Mouse (Mus musculus): ENCODE measurements around the gene Dnajc10. TPM values are rescaled to one million over a fixed set of nuclear protein-coding genes. Genes with fewer than 3 reads are reported as not detected.

Gene Dnajc10
- polyA plus RNA-seq, 1 experiment from 2014 or later = 42.6 TPM

DNA sequence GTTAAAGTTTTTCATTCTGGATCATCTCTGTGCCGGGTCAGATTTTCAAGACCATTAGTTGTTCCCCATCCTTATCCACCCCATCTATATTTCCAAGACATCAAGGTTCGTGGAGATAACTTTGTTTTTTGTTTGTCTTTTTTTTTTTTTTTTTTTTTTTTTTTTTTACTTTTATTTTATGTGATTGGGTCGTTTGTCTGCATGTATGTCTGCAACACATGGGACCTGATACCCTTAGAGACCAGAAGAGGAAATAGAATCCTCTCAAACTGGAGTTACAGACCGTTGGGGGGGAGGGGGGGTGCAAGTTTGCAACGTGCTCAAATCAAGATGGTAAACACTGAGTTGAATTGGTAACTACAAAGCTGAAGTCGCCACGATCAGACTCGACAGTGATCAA is 23.1 kb upstream of the Dnajc10 start, which contains the start of gene Prdx6b:
Gene Prdx6b (plus strand): TSS at position 301 of the 400 bp plus-strand sequence.
- no peak within 1 kb of the TSS for H3K27ac ChIP-seq (ENCODE audit: low read depth, low read length)
- H3K36me3 ChIP-seq (ENCODE audit: control insufficient read depth, insufficient read depth, low read length) = no peaks in the 10 kb centered on the region
- H3K4me1 ChIP-seq (replicated peaks; ENCODE audit: control insufficient read depth, insufficient read depth, low read length) = no peaks in the 10 kb centered on the region
- no peak within 1 kb of the TSS for H3K9ac ChIP-seq (ENCODE audit: low read depth, low read length)
- DNase-seq (ENCODE audit: low spot score) = no peak
- H3K4me3 ChIP-seq (ENCODE audit: low read depth, low read length) = no peak within 1 kb of the TSS
- H3K27me3 ChIP-seq (replicated peaks; ENCODE audit: control insufficient read depth, insufficient read depth, low read length) = no peaks in the 10 kb centered on the region
- WGBS = 80% methylated on average over 8 of the region's 8 CpGs
- no peak within 1 kb of the TSS for H3K4me2 ChIP-seq
- no peaks in the 10 kb centered on the region for H3K9me3 ChIP-seq (ENCODE audit: control insufficient read depth, low read length)
- ATAC-seq (replicated peaks; ENCODE audit: low FRiP score) = no peak

DNA sequence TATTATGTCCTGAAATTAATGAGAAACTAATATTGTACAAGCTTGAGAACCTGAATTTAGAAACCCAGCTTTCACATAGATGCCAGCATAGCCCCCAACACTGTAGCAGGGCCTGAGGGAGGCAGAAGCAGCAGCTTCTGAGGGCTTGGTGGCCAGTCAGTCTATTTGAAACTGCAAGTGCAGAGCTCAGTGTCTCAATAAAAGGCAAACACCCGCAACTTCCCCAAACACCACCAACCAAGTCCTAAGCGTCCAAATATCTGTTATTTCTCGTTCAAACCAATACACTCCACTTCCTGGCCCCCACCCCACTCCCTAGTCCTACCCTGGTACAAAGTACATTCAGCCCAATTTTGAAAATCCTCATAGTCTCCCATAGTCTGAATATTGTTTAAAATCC is 16.9 kb upstream of the Dnajc10 start:
- WGBS = 56% methylated on average over 3 of the region's 3 CpGs
- Histone ChIP-seq H3K27me3 (replicated peaks; ENCODE audit: control insufficient read depth, insufficient read depth, low read length) (no peaks in the 10 kb centered on the region), H3K4me3 (ENCODE audit: low read depth, low read length) (no peak overlapping the region), H3K36me3 (ENCODE audit: control insufficient read depth, insufficient read depth, low read length) (no peaks in the 10 kb centered on the region), H3K9me3 (ENCODE audit: control insufficient read depth, low read length) (no peaks in the 10 kb centered on the region), H3K27ac (ENCODE audit: low read depth, low read length) (no peak overlapping the region), H3K4me1 (replicated peaks; ENCODE audit: control insufficient read depth, insufficient read depth, low read length) (no peaks in the 10 kb centered on the region), H3K9ac (ENCODE audit: low read depth, low read length) (no peak overlapping the region), H3K4me2 (no peak overlapping the region)
- no peak for ATAC-seq (replicated peaks; ENCODE audit: low FRiP score)
- no peak for DNase-seq (ENCODE audit: low spot score)

DNA sequence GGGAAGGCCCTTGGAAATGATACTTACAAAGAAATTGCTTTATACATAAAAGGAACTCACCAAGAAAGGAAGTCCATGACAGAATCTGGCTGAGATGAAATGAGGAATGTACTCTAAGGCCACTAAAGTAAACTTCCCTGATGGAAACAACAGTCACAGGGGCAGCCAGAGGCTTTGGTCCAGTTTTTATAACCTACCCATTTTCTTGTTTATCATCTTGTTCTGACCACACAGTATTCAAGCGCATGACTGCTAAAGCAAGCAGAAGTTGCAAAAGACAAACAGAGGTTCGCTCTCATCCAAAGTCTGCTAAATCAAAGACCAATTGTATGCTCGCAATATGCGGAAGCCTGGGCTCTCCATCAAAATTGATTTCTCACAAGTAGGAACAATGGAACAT is 14.5 kb upstream of the Dnajc10 start:
- Histone ChIP-seq H3K4me1 (replicated peaks; ENCODE audit: control insufficient read depth, insufficient read depth, low read length) (no peaks in the 10 kb centered on the region), H3K9me3 (ENCODE audit: control insufficient read depth, low read length) (no peaks in the 10 kb centered on the region), H3K4me3 (ENCODE audit: low read depth, low read length) (no peak overlapping the region), H3K36me3 (ENCODE audit: control insufficient read depth, insufficient read depth, low read length) (no peaks in the 10 kb centered on the region), H3K27me3 (replicated peaks; ENCODE audit: control insufficient read depth, insufficient read depth, low read length) (no peaks in the 10 kb centered on the region), H3K9ac (ENCODE audit: low read depth, low read length) (no peak overlapping the region), H3K4me2 (no peak overlapping the region), H3K27ac (ENCODE audit: low read depth, low read length) (no peak overlapping the region)
- no peak for ATAC-seq (replicated peaks; ENCODE audit: low FRiP score)
- no peak for DNase-seq (ENCODE audit: low spot score)
- 81% methylated on average over 4 of the region's 4 CpGs for WGBS

DNA sequence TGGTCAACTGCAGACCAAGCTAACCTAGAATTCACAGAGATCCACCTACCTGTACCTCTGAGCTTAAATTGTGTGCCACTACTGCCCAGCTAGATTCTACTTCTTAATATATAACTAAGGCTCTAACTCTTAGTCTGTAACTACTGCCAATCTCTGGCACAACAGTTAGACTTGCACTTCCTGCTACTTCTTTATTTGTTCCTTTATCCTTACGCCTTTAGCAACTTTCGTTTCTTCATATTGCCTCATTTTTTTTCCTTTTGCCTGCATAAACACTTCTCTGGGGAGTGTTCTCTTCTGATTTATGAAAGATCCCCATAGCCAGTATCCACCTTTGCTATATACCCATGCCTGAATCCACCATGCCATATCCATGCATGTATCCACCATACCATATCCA is 11.3 kb upstream of the Dnajc10 start:
- Histone ChIP-seq H3K27me3 (replicated peaks; ENCODE audit: control insufficient read depth, insufficient read depth, low read length) (no peaks in the 10 kb centered on the region), H3K9me3 (ENCODE audit: control insufficient read depth, low read length) (no peaks in the 10 kb centered on the region), H3K9ac (ENCODE audit: low read depth, low read length) (no peak overlapping the region), H3K4me2 (no peak overlapping the region), H3K27ac (ENCODE audit: low read depth, low read length) (no peak overlapping the region), H3K4me1 (replicated peaks; ENCODE audit: control insufficient read depth, insufficient read depth, low read length) (no peaks in the 10 kb centered on the region), H3K36me3 (ENCODE audit: control insufficient read depth, insufficient read depth, low read length) (no peaks in the 10 kb centered on the region), H3K4me3 (ENCODE audit: low read depth, low read length) (no peak overlapping the region)
- DNase-seq (ENCODE audit: low spot score) (no peak), ATAC-seq (replicated peaks; ENCODE audit: low FRiP score) (no peak)
- 90% methylated on average over 2 of the region's 2 CpGs for WGBS

DNA sequence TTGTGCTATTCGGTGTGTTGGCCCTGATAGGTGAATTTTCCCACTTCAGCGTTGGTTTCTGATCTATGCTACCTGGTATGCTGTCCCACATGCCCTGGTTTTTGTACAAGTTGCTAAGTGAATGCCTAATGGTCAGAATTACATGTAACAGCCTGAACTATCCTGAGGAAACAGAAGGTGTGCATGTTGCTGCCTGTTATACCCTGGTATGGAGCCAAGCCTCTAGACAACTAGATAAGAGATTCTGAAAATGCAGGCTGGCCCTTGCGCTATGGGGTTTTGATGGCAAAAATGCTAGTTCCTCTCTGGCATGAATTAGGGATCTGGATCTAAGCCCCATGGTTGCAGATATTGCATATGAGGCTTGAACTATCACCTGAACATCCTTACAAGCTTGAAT is 7.6 kb upstream of the Dnajc10 start:
- H3K27ac ChIP-seq (ENCODE audit: low read depth, low read length) = no peak overlapping the region
- no peaks in the 10 kb centered on the region for H3K27me3 ChIP-seq (replicated peaks; ENCODE audit: control insufficient read depth, insufficient read depth, low read length)
- H3K9ac ChIP-seq (ENCODE audit: low read depth, low read length) = no peak overlapping the region
- no peaks in the 10 kb centered on the region for H3K36me3 ChIP-seq (ENCODE audit: control insufficient read depth, insufficient read depth, low read length)
- H3K4me1 ChIP-seq (replicated peaks; ENCODE audit: control insufficient read depth, insufficient read depth, low read length) = no peaks in the 10 kb centered on the region
- H3K9me3 ChIP-seq (ENCODE audit: control insufficient read depth, low read length) = no peaks in the 10 kb centered on the region
- H3K4me2 ChIP-seq = no peak overlapping the region
- H3K4me3 ChIP-seq (ENCODE audit: low read depth, low read length) = no peak overlapping the region
- 83% methylated on average over 3 of the region's 3 CpGs for WGBS
- DNase-seq (ENCODE audit: low spot score) (no peak), ATAC-seq (replicated peaks; ENCODE audit: low FRiP score) (no peak)

DNA sequence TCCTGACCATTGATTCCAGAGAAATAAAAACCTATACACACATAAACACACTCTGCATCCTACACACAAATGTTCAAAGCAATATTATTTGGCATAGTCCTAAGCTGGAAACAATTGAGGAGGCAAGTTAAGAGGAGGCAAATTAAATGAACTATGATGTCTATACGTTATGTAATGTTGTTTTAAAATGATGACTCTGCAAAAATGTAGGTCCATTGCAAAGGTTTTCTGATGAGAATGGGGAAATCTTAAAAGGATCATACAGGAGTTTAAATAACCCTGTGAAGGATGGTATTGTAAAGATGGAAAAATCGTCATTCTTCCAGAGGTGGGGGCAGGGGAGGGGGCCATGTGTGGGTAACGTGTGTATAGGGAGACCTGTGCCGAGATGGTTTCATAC is 5.5 kb upstream of the Dnajc10 start:
- H3K9ac ChIP-seq (ENCODE audit: low read depth, low read length) = no peak overlapping the region
- WGBS = 77% methylated on average over 4 of the region's 4 CpGs

DNA sequence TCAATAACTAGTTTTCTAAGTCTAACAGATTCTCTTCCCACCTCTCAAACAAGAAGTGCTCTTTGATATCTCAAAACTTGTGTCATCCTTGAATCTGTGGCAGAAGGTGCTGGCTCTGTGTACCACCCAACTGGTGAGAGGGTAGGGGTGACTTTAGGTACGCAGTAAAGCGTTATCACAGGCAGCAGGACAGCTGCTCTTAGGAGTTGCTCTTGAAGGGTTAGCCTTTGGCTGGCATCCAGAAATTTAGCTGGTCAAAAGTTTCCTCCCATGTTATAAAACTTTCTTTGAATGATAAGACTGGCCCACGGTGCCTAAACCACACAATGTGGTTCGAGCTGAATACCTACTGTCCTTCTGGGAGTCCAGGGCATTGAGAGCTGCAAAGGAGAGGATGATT is 4.5 kb upstream of the Dnajc10 start:
- H3K4me3 ChIP-seq (ENCODE audit: low read depth, low read length) = no peak overlapping the region
- no peak overlapping the region for H3K27ac ChIP-seq (ENCODE audit: low read depth, low read length)
- H3K4me2 ChIP-seq = no peak overlapping the region
- no peaks in the 10 kb centered on the region for H3K4me1 ChIP-seq (replicated peaks; ENCODE audit: control insufficient read depth, insufficient read depth, low read length)
- 61% methylated on average over 4 of the region's 4 CpGs for WGBS
- no peak overlapping the region for H3K9ac ChIP-seq (ENCODE audit: low read depth, low read length)
- no peaks in the 10 kb centered on the region for H3K27me3 ChIP-seq (replicated peaks; ENCODE audit: control insufficient read depth, insufficient read depth, low read length)
- DNase-seq (ENCODE audit: low spot score) = no peak
- no peaks in the 10 kb centered on the region for H3K36me3 ChIP-seq (ENCODE audit: control insufficient read depth, insufficient read depth, low read length)
- no peaks in the 10 kb centered on the region for H3K9me3 ChIP-seq (ENCODE audit: control insufficient read depth, low read length)
- no peak for ATAC-seq (replicated peaks; ENCODE audit: low FRiP score)

More for the DNA sequence above, 5.5 kb upstream of the Dnajc10 start:
- no peaks in the 10 kb centered on the region for H3K4me1 ChIP-seq (replicated peaks; ENCODE audit: control insufficient read depth, insufficient read depth, low read length)
- no peaks in the 10 kb centered on the region for H3K36me3 ChIP-seq (ENCODE audit: control insufficient read depth, insufficient read depth, low read length)
- H3K4me2 ChIP-seq = no peak overlapping the region
- H3K4me3 ChIP-seq (ENCODE audit: low read depth, low read length) = no peak overlapping the region
- H3K27me3 ChIP-seq (replicated peaks; ENCODE audit: control insufficient read depth, insufficient read depth, low read length) = no peaks in the 10 kb centered on the region
- no peaks in the 10 kb centered on the region for H3K9me3 ChIP-seq (ENCODE audit: control insufficient read depth, low read length)
- ATAC-seq (replicated peaks; ENCODE audit: low FRiP score) = no peak
- no peak for DNase-seq (ENCODE audit: low spot score)
- no peak overlapping the region for H3K27ac ChIP-seq (ENCODE audit: low read depth, low read length)

DNA sequence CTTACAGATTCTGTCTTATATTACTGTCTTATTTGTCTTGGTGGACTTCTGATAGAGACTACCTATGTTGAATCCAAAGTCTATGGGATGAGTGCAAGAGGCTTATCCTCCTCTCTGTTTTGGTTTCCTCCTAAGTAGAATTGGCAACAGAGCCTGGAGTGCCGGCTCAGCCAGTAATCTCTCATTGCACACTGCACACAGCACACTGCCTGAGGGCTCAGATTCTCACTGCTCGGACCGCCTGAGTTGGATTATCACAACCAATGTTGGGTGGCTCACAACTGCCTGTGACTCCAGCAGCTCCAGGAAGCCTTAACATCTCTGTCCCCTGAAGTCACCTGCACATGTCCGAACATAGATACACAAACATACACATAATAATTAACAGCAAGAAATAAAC is 3.9 kb upstream of the Dnajc10 start:
- Histone ChIP-seq H3K36me3 (ENCODE audit: control insufficient read depth, insufficient read depth, low read length) (no peaks in the 10 kb centered on the region), H3K4me1 (replicated peaks; ENCODE audit: control insufficient read depth, insufficient read depth, low read length) (no peaks in the 10 kb centered on the region), H3K9me3 (ENCODE audit: control insufficient read depth, low read length) (no peaks in the 10 kb centered on the region), H3K9ac (ENCODE audit: low read depth, low read length) (no peak overlapping the region), H3K27ac (ENCODE audit: low read depth, low read length) (no peak overlapping the region), H3K4me3 (ENCODE audit: low read depth, low read length) (no peak overlapping the region), H3K4me2 (no peak overlapping the region), H3K27me3 (replicated peaks; ENCODE audit: control insufficient read depth, insufficient read depth, low read length) (no peaks in the 10 kb centered on the region)
- 70% methylated on average over 4 of the region's 4 CpGs for WGBS
- DNase-seq (ENCODE audit: low spot score) (no peak), ATAC-seq (replicated peaks; ENCODE audit: low FRiP score) (no peak)

DNA sequence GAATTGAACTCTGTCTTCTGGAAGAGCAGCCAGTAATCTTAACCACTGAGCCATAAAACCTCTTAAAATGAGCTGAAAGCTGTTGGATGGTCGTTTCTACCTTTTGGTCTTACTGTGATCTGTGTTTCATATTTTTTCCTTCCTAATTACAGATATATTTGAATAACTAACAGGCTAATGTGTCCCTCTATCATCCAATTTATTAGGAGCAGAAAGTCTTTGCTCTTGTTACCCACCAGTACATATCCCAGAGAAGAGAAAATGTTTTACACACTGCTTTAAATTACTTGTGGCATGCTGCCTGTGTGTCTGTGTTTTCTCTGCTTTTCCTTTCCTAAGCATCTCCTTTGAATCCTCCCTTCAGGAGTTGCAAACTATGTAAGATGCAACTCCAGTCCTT is 1.1 kb upstream of the Dnajc10 start:
- WGBS = 66% methylated on average over 1 of the region's 1 CpGs
- Histone ChIP-seq H3K9ac (ENCODE audit: low read depth, low read length) (no peak overlapping the region), H3K9me3 (ENCODE audit: control insufficient read depth, low read length) (no peaks in the 10 kb centered on the region), H3K4me1 (replicated peaks; ENCODE audit: control insufficient read depth, insufficient read depth, low read length) (no peaks in the 10 kb centered on the region), H3K4me2 (no peak overlapping the region), H3K27ac (ENCODE audit: low read depth, low read length) (no peak overlapping the region), H3K27me3 (replicated peaks; ENCODE audit: control insufficient read depth, insufficient read depth, low read length) (no peaks in the 10 kb centered on the region), H3K36me3 (ENCODE audit: control insufficient read depth, insufficient read depth, low read length) (no peaks in the 10 kb centered on the region), H3K4me3 (ENCODE audit: low read depth, low read length) (no peak overlapping the region)
- no peak for DNase-seq (ENCODE audit: low spot score)
- no peak for ATAC-seq (replicated peaks; ENCODE audit: low FRiP score)
